In genomic region chr10:70211281-70211680, GRCm38 (mm10) we compare ENCODE assay signal across 27 mouse cellular contexts. TPM values are rescaled to one million over a fixed set of nuclear protein-coding genes. Genes with fewer than 3 reads are reported as not detected.
"Had no signal": no experiment of that assay in that cellular context is flagged by ENCODE, and none has a peak within 500 bp of the region (broad histone marks: within the 10 kb centered on the region; RNA-seq: fewer than 3 reads in every experiment).

No protein-coding gene starts in this region.

- H3K27ac ChIP-seq: heart, embryonic 10.5 days; heart, embryonic 13.5 days; heart, embryonic 15.5 days; hindbrain, embryonic 13.5 days; hindbrain, embryonic 15.5 days; hindbrain, postnatal 0 days; layer of hippocampus, adult 2 months; limb, embryonic 13.5 days; limb, embryonic 15.5 days; liver, embryonic 12.5 days; liver, embryonic 14.5 days had no signal

- ATAC-seq: forebrain, postnatal 0 days; hindbrain, postnatal 0 days; liver, embryonic 12.5 days had no signal

- DNase-seq: forebrain, postnatal 0 days; gastrocnemius, postnatal 14 days; gastrocnemius, postnatal 36 days; heart, adult 18-20 months; heart, postnatal 14 days; heart, postnatal 36 days; kidney, adult 18-20 months; kidney, adult 8-10 months; kidney, postnatal 10 days; kidney, postnatal 36 days; layer of hippocampus, adult 9-11 months; layer of hippocampus, postnatal 36 days; left cerebral cortex, postnatal 4 days had no signal

- H3K36me3 ChIP-seq: heart, embryonic 10.5 days; heart, embryonic 13.5 days; heart, embryonic 15.5 days; hindbrain, embryonic 13.5 days; hindbrain, embryonic 15.5 days; limb, embryonic 13.5 days; limb, embryonic 15.5 days; liver, embryonic 12.5 days had no signal

- H3K9me3 ChIP-seq: heart, embryonic 10.5 days; heart, embryonic 13.5 days; heart, embryonic 15.5 days; hindbrain, embryonic 13.5 days; hindbrain, embryonic 15.5 days; limb, embryonic 13.5 days; limb, embryonic 15.5 days; liver, embryonic 12.5 days had no signal

- H3K4me2 ChIP-seq: heart, embryonic 13.5 days; heart, embryonic 15.5 days; hindbrain, embryonic 13.5 days; hindbrain, embryonic 15.5 days; limb, embryonic 13.5 days; limb, embryonic 15.5 days; liver, embryonic 12.5 days had no signal

- H3K4me1 ChIP-seq: heart, embryonic 10.5 days; heart, embryonic 13.5 days; heart, embryonic 15.5 days; hindbrain, embryonic 13.5 days; hindbrain, embryonic 15.5 days; limb, embryonic 13.5 days; limb, embryonic 15.5 days; liver, embryonic 12.5 days had no signal

- H3K4me3 ChIP-seq: heart, embryonic 10.5 days; heart, embryonic 13.5 days; heart, embryonic 15.5 days; hindbrain, embryonic 13.5 days; hindbrain, embryonic 15.5 days; layer of hippocampus, adult 2 months; limb, embryonic 13.5 days; limb, embryonic 15.5 days; liver, embryonic 12.5 days had no signal

- H3K9ac ChIP-seq: forebrain, postnatal 0 days; heart, embryonic 13.5 days; heart, embryonic 15.5 days; hindbrain, embryonic 13.5 days; hindbrain, embryonic 15.5 days; limb, embryonic 13.5 days; limb, embryonic 15.5 days; liver, embryonic 12.5 days; liver, embryonic 14.5 days had no signal

- H3K27me3 ChIP-seq: heart, embryonic 13.5 days; heart, embryonic 15.5 days; hindbrain, embryonic 13.5 days; hindbrain, embryonic 15.5 days; limb, embryonic 13.5 days; limb, embryonic 15.5 days; liver, embryonic 12.5 days had no signal

RNA-seq across cellular contexts. Expression of gene Mrln, which starts 6.8 kb away (rescaled TPM):
- polyA plus RNA-seq: heart, postnatal 0 days; large intestine, adult 2 months; liver, adult 2 months had no signal
